Mouse (Mus musculus) left cerebral cortex, adult 18-20 months (tissue): ENCODE measurements around the gene Pik3r1. TPM values are rescaled to one million over a fixed set of nuclear protein-coding genes. Genes with fewer than 3 reads are reported as not detected.

Experiments
- DNase-seq, 2 experiments: peaks; one replicate each; pipeline ENCODE4 v3.0.0; 2021 to 2022; ENCODE audit warnings: low spot score in 2 of 2, mixed read lengths in 1 of 2
- long read RNA-seq, 2 experiments: library from polyadenylated mRNA; stranded (forward); transcript quantifications; one replicate each; pipeline ENCODE4 v2.0.0; 2021
- total RNA-seq, 2 experiments: library from RNA; stranded (reverse); gene quantifications; 2 replicates each; pipeline ENCODE4 v1.2.3; 2021

Pik3r1 gene
- total RNA-seq = 100 to 1,000 TPM; 120 to 129 TPM
- long read RNA-seq, experiment 1, full-length matches to known transcripts = 24 of 43 reads
- long read RNA-seq, experiment 1, partial matches to known transcripts = 6 of 43 reads
- long read RNA-seq, experiment 1, other reads (novel, unspliced or antisense) = 13 of 43 reads
- long read RNA-seq, experiment 2, full-length matches to known transcripts = 17 of 27 reads
- long read RNA-seq, experiment 2, partial matches to known transcripts = 5 of 27 reads
- long read RNA-seq, experiment 2, other reads (novel, unspliced or antisense) = 5 of 27 reads

DNA sequence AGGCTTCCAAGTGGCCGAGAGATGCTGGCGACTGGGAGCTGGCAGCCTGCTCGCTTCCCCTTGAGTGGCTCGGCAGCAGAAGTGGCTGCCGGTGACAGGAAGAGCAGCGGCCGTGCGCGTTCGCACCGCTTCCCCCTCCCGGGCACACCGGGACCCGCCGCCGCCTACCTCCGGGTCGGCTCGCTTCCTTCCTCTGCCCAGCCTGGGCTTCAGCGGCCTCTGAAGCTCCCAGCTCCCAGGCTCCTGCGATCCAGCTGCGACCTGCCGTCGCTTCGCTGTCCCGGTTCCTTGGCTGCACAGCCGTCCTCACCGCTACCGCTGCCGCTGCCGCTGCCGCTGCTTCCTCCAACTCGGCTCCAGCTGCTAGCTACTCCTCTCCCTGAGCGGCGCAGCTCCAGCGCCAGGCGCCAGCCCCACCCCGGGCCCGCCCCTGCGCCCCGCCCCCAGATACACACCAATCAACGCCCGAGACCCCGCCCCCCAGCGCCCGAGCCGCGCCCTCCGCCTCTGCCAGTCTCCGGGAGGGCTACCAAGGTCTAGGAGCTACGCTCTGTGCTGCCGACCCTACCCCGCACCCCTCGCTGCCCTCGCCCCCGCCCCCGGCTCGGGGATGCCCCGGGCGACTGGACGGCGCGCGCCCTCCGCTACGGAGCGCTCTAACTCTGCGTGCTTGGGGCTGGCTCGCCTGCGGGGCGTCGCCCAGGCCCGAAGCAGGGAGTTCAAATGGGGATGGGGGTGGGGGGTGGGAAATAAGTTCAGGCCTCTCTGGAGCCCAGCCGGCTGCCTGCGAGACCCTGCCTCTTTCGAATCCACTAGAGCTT is at the start of gene Pik3r1:
TSS of gene Pik3r1 (minus strand) at position 409 of the 821 bp plus-strand sequence.
- DNase-seq = peak; percentile 93 to 95

- no peak for DNase-seq
These were observed 45.4 kb upstream of the Pik3r1 start for GRCm38 (mm10) chr13:101813267-101813900.

DNA sequence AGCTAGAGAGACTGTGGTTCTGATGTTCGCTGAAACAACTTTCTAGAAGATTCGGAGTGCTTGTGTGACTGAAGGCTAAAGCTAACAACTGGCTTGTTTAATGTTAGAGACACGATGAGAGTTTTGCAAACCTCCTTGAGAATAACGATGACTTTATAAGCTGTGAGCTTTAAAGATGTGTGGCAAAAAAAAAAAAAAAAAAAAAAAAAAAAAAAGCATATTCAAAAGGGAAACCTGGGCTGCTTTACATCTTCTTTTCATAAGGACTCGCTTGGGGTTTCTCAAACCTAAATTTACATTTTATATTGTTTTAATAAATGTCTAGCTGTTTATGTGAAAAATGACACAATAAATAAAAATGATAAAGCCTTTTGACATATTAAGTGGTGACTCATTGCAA is 44.3 kb upstream of the Pik3r1 start:
- DNase-seq = no peak

DNA sequence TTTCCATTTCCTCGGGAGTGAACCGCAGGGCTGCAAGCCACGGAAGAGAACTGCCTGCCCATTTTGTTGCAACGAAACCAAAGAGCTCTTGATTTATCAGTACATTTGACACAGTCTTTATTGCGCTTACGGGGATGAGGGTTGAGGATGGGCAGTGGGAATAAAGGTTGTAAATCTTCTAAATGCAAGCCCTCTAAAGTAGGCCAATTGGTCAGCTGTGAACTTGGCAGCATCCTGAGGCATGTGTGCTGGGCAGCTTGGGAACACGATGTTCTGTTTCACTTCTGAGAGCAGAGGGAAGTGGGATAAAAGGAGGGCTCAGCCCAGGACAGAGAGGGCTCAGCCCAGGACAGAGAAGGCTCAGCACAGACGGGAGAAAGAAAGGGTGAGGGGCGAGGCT is 43.9 kb upstream of the Pik3r1 start:
- DNase-seq = peak; percentile 20 to 36

- DNase-seq = peak in 1 of 2 experiments; percentile 21
These were observed 42.6 kb upstream of the Pik3r1 start for GRCm38 (mm10) chr13:101810667-101811066.

- no peak for DNase-seq
These were observed 41.8 kb upstream of the Pik3r1 start for GRCm38 (mm10) chr13:101809796-101810195.

DNA sequence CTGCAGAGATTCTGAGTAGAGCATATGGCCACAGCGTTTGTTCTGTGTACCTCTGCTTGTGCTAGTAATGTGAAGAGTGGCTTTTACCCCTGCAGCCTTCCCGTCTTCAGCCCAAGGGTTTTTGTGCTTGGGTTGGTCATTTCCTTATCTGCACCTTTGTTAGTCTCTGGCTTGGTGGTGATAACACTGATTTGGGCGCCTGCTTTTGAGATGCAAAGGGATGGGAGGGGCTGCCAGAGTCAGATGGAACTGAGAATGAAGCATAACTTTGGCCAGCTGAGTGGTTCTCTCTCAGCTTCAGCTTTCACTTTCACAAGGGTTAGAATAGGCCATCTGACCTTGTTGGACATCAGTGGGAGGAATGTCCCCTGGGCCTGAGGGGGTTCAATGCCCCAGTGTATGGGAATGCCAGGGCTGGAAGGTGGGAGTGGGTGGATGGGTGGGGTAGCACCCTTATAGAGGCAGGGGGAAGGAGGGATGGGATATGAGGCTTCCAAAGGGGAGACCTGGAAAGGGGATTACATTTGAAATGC is 37.6 kb upstream of the Pik3r1 start:
- DNase-seq = no peak

- DNase-seq = peak; percentile 65 to 73
These were observed 33.6 kb upstream of the Pik3r1 start for GRCm38 (mm10) chr13:101801372-101802186.

DNA sequence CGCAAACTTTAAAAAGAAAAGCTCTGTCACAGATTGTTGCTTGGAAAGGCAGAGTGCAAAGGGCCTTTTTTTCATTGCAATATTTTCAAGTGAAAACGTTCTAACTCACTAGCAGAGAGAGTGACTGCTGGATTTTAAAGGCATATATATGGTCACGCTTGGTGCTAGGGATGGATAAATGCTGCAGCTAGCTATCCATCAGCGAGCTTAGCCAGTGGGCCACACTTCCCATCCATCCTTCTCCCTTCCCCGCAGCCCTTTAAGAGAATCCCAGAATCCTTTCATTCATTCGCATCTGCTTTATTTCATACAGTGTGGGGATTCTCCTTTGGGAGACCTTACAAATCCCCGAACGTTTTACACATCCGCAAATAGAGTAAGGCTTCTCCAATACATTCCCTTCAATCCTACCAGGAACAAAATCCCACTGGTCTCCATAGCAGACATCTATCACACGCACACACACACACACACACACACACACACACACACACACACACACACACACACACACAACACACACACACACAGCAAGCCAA is 32.9 kb upstream of the Pik3r1 start:
- no peak for DNase-seq

GRCm38 (mm10) chr13:101800021-101800596 is 32.1 kb upstream of the Pik3r1 start:
- no peak for DNase-seq

DNA sequence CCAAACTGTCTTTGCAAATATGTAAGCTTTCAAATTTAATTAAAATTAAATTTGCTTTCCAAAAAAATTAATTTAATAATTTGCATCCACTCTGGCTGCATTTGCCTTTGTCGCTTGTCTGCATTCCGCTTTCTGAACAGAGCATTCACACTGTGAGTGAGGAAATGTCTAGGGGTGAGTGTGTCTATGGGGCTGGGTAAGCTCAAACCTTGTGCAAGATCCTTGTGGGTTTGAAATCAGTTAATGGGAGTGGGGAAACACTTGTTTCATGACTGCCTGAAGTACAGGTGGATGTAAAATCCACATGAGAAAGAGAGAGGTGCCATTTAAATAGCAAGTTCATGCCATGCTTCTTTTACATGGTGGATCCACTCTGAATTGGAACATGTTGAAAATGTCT is 31.3 kb upstream of the Pik3r1 start:
- DNase-seq = no peak

GRCm38 (mm10) chr13:101798522-101798921 is 30.5 kb upstream of the Pik3r1 start:
- no peak for DNase-seq

GRCm38 (mm10) chr13:101796983-101797382 is 29.0 kb upstream of the Pik3r1 start:
- no peak for DNase-seq

DNA sequence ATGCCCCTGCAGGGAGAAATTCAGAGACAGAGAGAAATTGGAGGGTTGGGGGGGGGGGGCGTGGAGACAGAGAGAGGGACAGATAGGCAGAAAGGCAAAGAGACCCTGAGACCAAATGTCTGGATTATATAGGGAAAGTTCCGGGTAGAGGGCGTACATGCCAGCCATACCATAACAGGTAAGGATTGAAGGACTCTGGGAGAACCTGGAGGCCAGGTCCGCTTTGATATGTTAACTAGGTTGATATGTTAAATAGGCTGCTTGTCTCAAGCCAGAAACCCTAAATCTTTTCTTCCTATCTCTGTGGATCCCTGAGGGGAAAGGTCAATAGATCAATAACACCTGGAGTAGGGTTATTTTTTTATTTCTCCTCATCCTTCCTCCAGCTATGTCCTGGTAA is 17.7 kb upstream of the Pik3r1 start:
- DNase-seq = no peak

GRCm38 (mm10) chr13:101784651-101785289 is 16.8 kb upstream of the Pik3r1 start:
- no peak for DNase-seq

DNA sequence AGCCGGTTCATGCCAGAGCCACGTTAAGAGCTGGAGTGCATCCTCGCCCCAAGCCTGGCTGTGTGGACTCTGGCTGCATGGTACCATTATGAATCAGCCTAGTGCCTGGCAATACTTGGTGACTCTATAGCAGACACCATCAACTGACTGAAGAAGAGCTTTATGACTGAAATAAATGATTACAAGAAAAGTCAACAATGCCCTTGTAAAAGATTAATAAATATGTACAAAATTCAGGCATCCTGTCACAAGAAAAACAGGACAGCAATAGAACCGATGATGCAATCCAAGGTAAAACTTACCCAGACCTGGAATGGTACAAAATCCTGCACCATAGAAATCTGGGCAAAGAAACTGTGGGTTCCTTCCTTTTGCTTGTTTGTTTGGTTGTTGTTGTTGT is 11.0 kb upstream of the Pik3r1 start:
- DNase-seq = no peak

DNA sequence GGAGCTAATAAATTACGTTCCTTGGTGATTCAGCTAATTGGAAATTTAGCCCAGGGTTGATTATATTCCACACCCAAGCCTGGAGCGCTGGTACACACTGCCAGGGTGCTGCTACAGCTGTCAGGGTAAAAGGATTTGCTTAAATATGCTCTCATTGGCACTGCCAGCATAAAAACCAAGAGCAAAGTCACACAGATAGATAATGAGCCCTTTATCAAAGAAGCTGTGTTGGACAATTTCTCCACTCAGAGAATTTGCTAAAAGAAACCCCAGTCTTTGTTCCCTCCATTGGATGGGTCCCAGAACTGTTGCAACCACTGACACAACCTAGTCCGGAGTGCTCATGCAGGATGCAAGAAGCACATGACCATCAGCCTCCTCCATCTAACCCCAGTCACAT is 9.8 kb upstream of the Pik3r1 start:
- no peak for DNase-seq

GRCm38 (mm10) chr13:101771071-101771470 is 3.1 kb upstream of the Pik3r1 start:
- no peak for DNase-seq

- no peak for DNase-seq
These were observed 1.9 kb upstream of the Pik3r1 start for GRCm38 (mm10) chr13:101769955-101770354.

- peak; percentile 54 to 64 for DNase-seq
These were observed 594 bp upstream of the Pik3r1 start for GRCm38 (mm10) chr13:101768630-101768991.
